10 mouse cellular contexts compared by ENCODE assay signal in the genomic region with DNA sequence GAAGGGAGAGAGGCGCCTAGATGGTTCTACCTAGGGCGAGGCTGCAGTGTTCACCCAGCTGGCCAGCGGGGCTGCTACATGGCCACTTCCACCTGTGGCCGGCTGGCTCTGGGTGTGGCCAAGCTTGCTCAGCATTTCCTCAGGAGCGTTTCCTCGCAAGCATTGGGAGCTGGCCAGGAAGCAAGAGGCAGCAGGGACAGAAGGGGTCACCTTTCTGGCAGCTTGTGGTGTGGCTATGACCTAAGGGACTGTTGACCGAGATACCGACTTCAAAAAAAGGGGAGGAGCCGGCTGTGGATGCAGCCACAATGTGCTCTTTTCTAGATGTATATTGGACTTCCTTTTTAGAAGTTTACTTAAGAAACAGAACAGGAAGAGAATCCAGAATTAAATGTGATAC. TPM values are rescaled to one million over a fixed set of nuclear protein-coding genes. Genes with fewer than 3 reads are reported as not detected.
DNase-seq lines count a peak whose midpoint lies in the region; ATAC-seq and TF ChIP-seq lines count a peak whose summit lies in the region.
"Had no signal": no experiment of that assay in that cellular context is flagged by ENCODE, and none has a peak within 500 bp of the region (broad histone marks: within the 10 kb centered on the region; RNA-seq: fewer than 3 reads in every experiment).

No protein-coding gene starts in this region.

- no peak for ATAC-seq in heart, embryonic 12.5 days (ENCODE audit: insufficient number of reproducible peaks, low FRiP score)
- ATAC-seq: CD4-positive, CD25-positive, alpha-beta regulatory T cell, adult 4 months had no signal

- H3K9ac ChIP-seq in heart, embryonic 12.5 days, result no peak overlapping the region

- TF ChIP-seq POLR2A in small intestine, adult 2 months (IDR thresholded peaks at IDR 0.05; ENCODE audit: low read depth, low read length), result no peak

- peaks cover 48% of the 10 kb centered on the region for H3K4me1 ChIP-seq in heart, embryonic 12.5 days (replicated peaks)
- peaks cover 4% of the 10 kb centered on the region for H3K4me1 ChIP-seq in small intestine, adult 2 months (ENCODE audit: control insufficient read depth, insufficient read depth, insufficient read length, low read length)

- peak overlapping the region; percentile 44; the same call in 1 of the 2 replicates for H3K4me2 ChIP-seq in heart, embryonic 12.5 days

- H3K27me3 ChIP-seq in heart, embryonic 12.5 days (replicated peaks), result no peaks in the 10 kb centered on the region
- H3K27me3 ChIP-seq in small intestine, adult 2 months (ENCODE audit: control insufficient read depth, insufficient read depth, low read length), result peaks cover 16% of the 10 kb centered on the region

- H3K27ac ChIP-seq in heart, embryonic 12.5 days (ENCODE audit: poor library complexity, severe bottlenecking), result no peak overlapping the region
- H3K27ac ChIP-seq in small intestine, adult 2 months (ENCODE audit: insufficient read depth, low read depth, low read length), result peak overlapping the region; percentile 54; the same call in 1 of the 2 replicates
- no peak overlapping the region for H3K27ac ChIP-seq in left cerebral cortex, adult 2 months

- intact Hi-C loops in heart, postnatal 25 days (cut with DNase I), result no loop called here
- intact Hi-C loops in left cerebral cortex, adult 2 months (cut with DNase I), result no loop called here

- WGBS in heart, embryonic 12.5 days, result 31% methylated on average over 9 of the region's 9 CpGs
- 13% methylated on average over 9 of the region's 9 CpGs for WGBS in small intestine, adult 2 months

- H3K4me3 ChIP-seq in heart, embryonic 12.5 days, result no peak overlapping the region
- peak overlapping the region; percentile 19 for H3K4me3 ChIP-seq in small intestine, adult 2 months (ENCODE audit: low read depth, low read length)
- H3K4me3 ChIP-seq in left cerebral cortex, adult 2 months, result no peak overlapping the region

- TF ChIP-seq CTCF in small intestine, adult 2 months (IDR thresholded peaks at IDR 0.05; ENCODE audit: extremely low read depth, insufficient read length, insufficient replicate concordance, low read depth, low read length), result no peak
- no peak for TF ChIP-seq CTCF in left cerebral cortex, adult 2 months (IDR thresholded peaks at IDR 0.05)

- 0 out of 2 replicates have a peak, but pooled peaks cover 2% of the 10 kb centered on the region for H3K36me3 ChIP-seq in heart, embryonic 12.5 days
- peaks cover 6% of the 10 kb centered on the region for H3K36me3 ChIP-seq in small intestine, adult 2 months (ENCODE audit: control insufficient read depth, insufficient read depth, low read length)

- peak; percentile 97 for DNase-seq in heart, adult 11 months
- no peak for DNase-seq in heart, postnatal 25 days (ENCODE audit: low spot score)
- DNase-seq in kidney, postnatal 10 days, result peak; percentile 74
- no peak for DNase-seq in cerebellum, postnatal 10 days
- DNase-seq in left cerebral cortex, adult 2 months (ENCODE audit: extremely low spot score in 1 of 2, low spot score in 2 of 2), result no peak
- DNase-seq in spleen, postnatal 14 days (ENCODE audit: low spot score in 2 of 2), result no peak
- DNase-seq: thymus, adult 2 months had no signal

- H3K9me3 ChIP-seq in heart, embryonic 12.5 days (replicated peaks), result no peaks in the 10 kb centered on the region

RNA-seq across cellular contexts. Expression of gene Pmp22, which starts 0.6 kb away (rescaled TPM):
- 10 to 100 TPM; 55.9 to 63.6 TPM for total RNA-seq in heart, postnatal 25 days (2021)
- polyA plus RNA-seq in heart, embryonic 12.5 days (2016; fragmentation: Nextera tagmentation; extraction: Ambion mirVana), result 67.8 and 72.8 TPM in 2 replicates
- 24.9 and 1,148 TPM in 2 replicates for polyA plus RNA-seq in small intestine, adult 2 months (2012; rRNA removed)
- 10 to 100 TPM; 25.7 to 27.5 TPM for total RNA-seq in left cerebral cortex, adult 2 months (2021)
- polyA plus RNA-seq: CD4-positive, CD25-positive, alpha-beta regulatory T cell, adult 4 months had no signal

Comparison
In these comparisons a context has a peak if more than half of its experiments do, and no peak if none do; other contexts are left out.
1. DNase-seq: peak in heart, adult 11 months (single experiment) and kidney, postnatal 10 days (single experiment); none in heart, postnatal 25 days (single experiment), cerebellum, postnatal 10 days (0 of 2), left cerebral cortex, adult 2 months (0 of 2) and spleen, postnatal 14 days (0 of 2).